Mouse (Mus musculus) embryo, embryonic 10 days (tissue): Measurements from ENCODE around the gene Arhgef18.

Experiments
- DNase-seq: peaks from one replicate; pipeline ENCODE4 v3.0.0-alpha.2; 2015; ENCODE audit warnings: low spot score

Arhgef18 gene

DNA sequence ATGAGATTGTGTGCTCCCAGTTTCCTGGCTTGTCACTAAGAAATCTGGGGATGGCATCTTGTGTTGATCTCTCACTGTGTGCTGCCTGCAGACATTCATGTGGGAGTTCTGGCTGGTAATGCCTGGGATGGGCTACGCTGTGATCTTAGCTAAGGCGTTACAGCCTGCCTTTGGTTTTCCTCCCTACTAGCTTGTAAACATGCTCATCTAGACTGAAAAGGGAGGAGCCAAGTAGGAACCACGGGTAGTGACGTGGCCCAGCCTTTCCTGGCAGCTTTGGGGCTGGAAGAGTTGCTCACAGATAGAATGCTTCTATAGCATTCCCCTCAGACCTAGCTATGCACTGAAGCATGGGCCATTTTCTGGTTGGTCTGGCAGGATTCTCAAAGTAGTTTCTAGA, 109.4 kb downstream of the Arhgef18 start:
- DNase-seq, result no peak
